Mouse (Mus musculus) limb, embryonic 10.5 days (tissue): ENCODE data around the gene Fam168a. TPM values are rescaled to one million over a fixed set of nuclear protein-coding genes. Genes with fewer than 3 reads are reported as not detected.
A peak's percentile ranks its signal among the peaks of the same experiment; 100 is the strongest.
"Not testable (repeated sequence)": the region's sequence is repeated elsewhere in the genome, so short reads cannot be mapped to it uniquely, and the experiment has no call there.

ENCODE experiments used
- DNase-seq: peaks from one replicate; pipeline ENCODE4 v3.0.0-alpha.2; 2017; ENCODE audit warnings: low spot score
- H3K27ac ChIP-seq: fragments of 300-500 bp; sonication (generic); 2 replicates; pipeline ENCODE4 v1.5.1; 2016; ENCODE audit warnings: mild to moderate bottlenecking
- H3K27me3 ChIP-seq: fragments of 300-500 bp; sonication (generic); 2 replicates; pipeline ENCODE4 v1.6.1; 2016; ENCODE audit warnings: low read depth, mild to moderate bottlenecking; ENCODE audit not compliant: poor library complexity, severe bottlenecking
- H3K36me3 ChIP-seq: fragments of 300-500 bp; sonication (generic); 2 replicates; pipeline ENCODE4 v1.6.1; 2016; ENCODE audit warnings: mild to moderate bottlenecking, moderate library complexity
- H3K4me1 ChIP-seq: fragments of 300-500 bp; sonication (generic); 2 replicates; pipeline ENCODE4 v1.6.1; 2016
- H3K4me3 ChIP-seq: fragments of 300-500 bp; sonication (generic); 2 replicates; pipeline ENCODE4 v1.5.1; 2016; ENCODE audit warnings: mild to moderate bottlenecking, moderate library complexity
- H3K9me3 ChIP-seq: fragments of 300-500 bp; sonication (generic); replicated peaks from 2 replicates; pipeline ENCODE4 v1.6.1; 2016; ENCODE audit warnings: mild to moderate bottlenecking
- WGBS: fragments of 180-500 bp; shearing (Covaris S2); methylation state at CpG from one replicate; pipeline ENCODE4 v1.1.7; 2016; 5-methylcytosine and 5-hydroxymethylcytosine counted together
- polyA plus RNA-seq: library from polyadenylated mRNA; unstranded; fragments of >200 nt; fragmentation: Nextera tagmentation; extraction: Ambion mirVana; gene quantifications from 2 replicates; pipeline ENCODE4 v1.2.1, GENCODE M21; 2016

Gene Fam168a
- polyA plus RNA-seq, 1 experiment from 2014 or later: 39.6 TPM

- H3K27me3 ChIP-seq: no peaks in the 10 kb centered on the region
- WGBS: 39% methylated on average over 12 of the region's 12 CpGs
- H3K4me3 ChIP-seq: no peak overlapping the region
- DNase-seq: no peak
- 0 out of 2 replicates have a peak, but pooled peaks cover 6% of the 10 kb centered on the region for H3K36me3 ChIP-seq
- no peaks in the 10 kb centered on the region for H3K9me3 ChIP-seq
- peaks cover 35% of the 10 kb centered on the region for H3K4me1 ChIP-seq
- H3K27ac ChIP-seq: peak overlapping the region; percentile 48; the same call in 1 of the 2 replicates
Observed at GRCm38 (mm10) chr7:100723453-100724294, 17.2 kb downstream of the Fam168a start.

GRCm38 (mm10) chr7:100727538-100728085, 21.2 kb downstream of the Fam168a start:
- Histone ChIP-seq H3K9me3 (no peaks in the 10 kb centered on the region), H3K36me3 (no peaks in the 10 kb centered on the region), H3K27ac (no peak overlapping the region), H3K27me3 (no peaks in the 10 kb centered on the region), H3K4me1 (peaks cover 26% of the 10 kb centered on the region), H3K4me3 (no peak overlapping the region)
- DNase-seq: no peak
- 96% methylated on average over 2 of the region's 2 CpGs for WGBS

- Histone ChIP-seq H3K36me3 (no peaks in the 10 kb centered on the region), H3K27ac (no peak overlapping the region), H3K9me3 (no peaks in the 10 kb centered on the region), H3K4me1 (peaks cover 31% of the 10 kb centered on the region), H3K4me3 (no peak overlapping the region), H3K27me3 (no peaks in the 10 kb centered on the region)
- DNase-seq: no peak
- 89% methylated on average over 2 of the region's 2 CpGs for WGBS
Observed at GRCm38 (mm10) chr7:100729778-100730177, 23.3 kb downstream of the Fam168a start.

GRCm38 (mm10) chr7:100732341-100733050, 26.1 kb downstream of the Fam168a start:
- no peaks in the 10 kb centered on the region for H3K9me3 ChIP-seq
- peaks cover 35% of the 10 kb centered on the region for H3K4me1 ChIP-seq
- DNase-seq: no peak
- H3K4me3 ChIP-seq: no peak overlapping the region
- H3K27ac ChIP-seq: no peak overlapping the region
- 60% methylated on average over 6 of the region's 6 CpGs for WGBS
- H3K27me3 ChIP-seq: no peaks in the 10 kb centered on the region
- H3K36me3 ChIP-seq: 0 out of 2 replicates have a peak, but pooled peaks cover 9% of the 10 kb centered on the region

- Histone ChIP-seq H3K9me3 (no peaks in the 10 kb centered on the region), H3K4me3 (no peak overlapping the region), H3K36me3 (0 out of 2 replicates have a peak, but pooled peaks cover 11% of the 10 kb centered on the region), H3K27ac (no peak overlapping the region), H3K4me1 (peaks cover 35% of the 10 kb centered on the region), H3K27me3 (no peaks in the 10 kb centered on the region)
- no peak for DNase-seq
- WGBS: 22% methylated on average over 7 of the region's 7 CpGs
Observed at GRCm38 (mm10) chr7:100733051-100733813, 26.8 kb downstream of the Fam168a start.

DNA sequence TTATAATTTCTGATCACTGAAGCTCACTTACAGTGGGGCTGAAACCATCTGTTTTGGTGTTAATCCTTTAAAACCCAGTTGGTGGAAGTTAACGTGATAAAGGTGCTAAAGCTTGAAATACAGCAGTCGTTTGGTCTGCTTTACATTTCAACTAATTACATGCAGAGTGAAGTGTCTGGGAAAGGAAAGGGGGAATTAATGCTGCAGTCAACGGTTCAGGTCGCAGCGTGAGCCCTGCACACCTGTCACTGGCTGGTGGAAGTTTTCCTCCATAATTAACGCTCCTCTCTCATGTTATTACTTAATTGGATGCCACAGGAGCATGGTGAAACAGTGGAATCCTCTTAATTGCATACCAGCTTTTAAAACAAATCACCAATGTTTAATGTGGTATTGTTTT, 27.8 kb downstream of the Fam168a start:
- Histone ChIP-seq H3K4me1 (peaks cover 35% of the 10 kb centered on the region), H3K4me3 (no peak overlapping the region), H3K27ac (no peak overlapping the region), H3K36me3 (0 out of 2 replicates have a peak, but pooled peaks cover 15% of the 10 kb centered on the region), H3K9me3 (no peaks in the 10 kb centered on the region), H3K27me3 (no peaks in the 10 kb centered on the region)
- DNase-seq: no peak
- WGBS: 11% methylated on average over 6 of the region's 6 CpGs

- WGBS: 79% methylated on average over 2 of the region's 2 CpGs
- H3K27ac ChIP-seq, H3K9me3 ChIP-seq, H3K4me3 ChIP-seq, H3K27me3 ChIP-seq, DNase-seq: not testable (repeated sequence)
- Histone ChIP-seq H3K4me1 (peaks cover 35% of the 10 kb centered on the region), H3K36me3 (0 out of 2 replicates have a peak, but pooled peaks cover 15% of the 10 kb centered on the region)
Observed at GRCm38 (mm10) chr7:100734905-100735304, 28.5 kb downstream of the Fam168a start.

GRCm38 (mm10) chr7:100736131-100736530, 29.7 kb downstream of the Fam168a start:
- H3K27ac ChIP-seq: no peak overlapping the region
- DNase-seq: no peak
- H3K4me1 ChIP-seq: peaks cover 30% of the 10 kb centered on the region
- H3K27me3 ChIP-seq: no peaks in the 10 kb centered on the region
- 91% methylated on average over 3 of the region's 3 CpGs for WGBS
- no peak overlapping the region for H3K4me3 ChIP-seq
- H3K9me3 ChIP-seq: no peaks in the 10 kb centered on the region
- H3K36me3 ChIP-seq: 0 out of 2 replicates have a peak, but pooled peaks cover 15% of the 10 kb centered on the region

DNA sequence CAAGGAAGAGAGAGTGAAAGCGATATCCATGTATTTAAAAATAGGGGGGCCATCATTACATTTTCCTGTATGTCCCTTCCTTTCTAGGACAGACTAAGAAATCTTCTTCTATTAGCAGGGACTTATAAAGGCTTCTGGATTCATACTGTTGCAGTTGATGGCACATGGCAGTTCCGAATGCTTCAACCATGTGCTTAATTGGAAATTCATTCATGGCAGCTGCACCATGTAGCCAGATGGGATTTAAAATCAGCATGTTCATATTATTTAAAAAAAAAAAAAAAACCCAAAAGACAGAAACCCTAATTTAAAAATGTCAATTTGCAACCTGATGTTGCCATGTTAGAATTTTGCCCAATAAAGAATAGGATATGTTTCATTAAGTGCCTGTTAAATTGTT, 37.9 kb downstream of the Fam168a start:
- no peak overlapping the region for H3K4me3 ChIP-seq
- H3K27ac ChIP-seq: no peak overlapping the region
- no peaks in the 10 kb centered on the region for H3K36me3 ChIP-seq
- no peaks in the 10 kb centered on the region for H3K27me3 ChIP-seq
- 88% methylated on average over 2 of the region's 2 CpGs for WGBS
- no peak for DNase-seq
- H3K9me3 ChIP-seq: no peaks in the 10 kb centered on the region
- H3K4me1 ChIP-seq: peaks cover 7% of the 10 kb centered on the region; the same call in 1 of the 2 replicates

DNA sequence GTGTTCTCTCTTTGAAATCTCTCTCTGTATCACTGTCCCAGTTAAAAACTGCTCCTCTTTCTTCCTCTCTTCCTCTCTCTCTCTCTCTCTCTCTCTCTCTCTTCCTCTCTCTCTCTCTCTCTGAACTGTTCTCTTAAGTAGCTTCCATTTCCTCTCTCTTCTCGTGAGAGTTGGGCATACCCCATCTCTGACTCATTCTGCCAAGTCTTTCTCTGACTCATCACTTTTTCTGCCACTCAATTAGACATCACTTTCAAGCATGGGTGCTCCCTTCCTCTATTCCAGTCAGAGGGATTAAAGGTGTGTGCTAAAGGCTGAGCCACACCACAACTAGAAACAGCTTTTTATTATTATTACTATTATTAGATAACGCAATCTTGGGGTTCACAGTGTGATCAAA, 43.7 kb downstream of the Fam168a start:
- H3K9me3 ChIP-seq: no peaks in the 10 kb centered on the region
- H3K4me3 ChIP-seq: no peak overlapping the region
- 85% methylated on average over 2 of the region's 2 CpGs for WGBS

GRCm38 (mm10) chr7:100758718-100759117, 52.3 kb downstream of the Fam168a start:
- WGBS: 91% methylated on average over 7 of the region's 7 CpGs
- no peaks in the 10 kb centered on the region for H3K4me1 ChIP-seq
- peaks cover 19% of the 10 kb centered on the region for H3K36me3 ChIP-seq
- no peaks in the 10 kb centered on the region for H3K9me3 ChIP-seq
- DNase-seq: no peak
- no peaks in the 10 kb centered on the region for H3K27me3 ChIP-seq
- no peak overlapping the region for H3K4me3 ChIP-seq
- H3K27ac ChIP-seq: no peak overlapping the region

More for the DNA sequence above, 43.7 kb downstream of the Fam168a start:
- Histone ChIP-seq H3K27me3 (no peaks in the 10 kb centered on the region), H3K36me3 (no peaks in the 10 kb centered on the region), H3K27ac (no peak overlapping the region), H3K4me1 (no peaks in the 10 kb centered on the region; the same call in 1 of the 2 replicates)
- no peak for DNase-seq

DNA sequence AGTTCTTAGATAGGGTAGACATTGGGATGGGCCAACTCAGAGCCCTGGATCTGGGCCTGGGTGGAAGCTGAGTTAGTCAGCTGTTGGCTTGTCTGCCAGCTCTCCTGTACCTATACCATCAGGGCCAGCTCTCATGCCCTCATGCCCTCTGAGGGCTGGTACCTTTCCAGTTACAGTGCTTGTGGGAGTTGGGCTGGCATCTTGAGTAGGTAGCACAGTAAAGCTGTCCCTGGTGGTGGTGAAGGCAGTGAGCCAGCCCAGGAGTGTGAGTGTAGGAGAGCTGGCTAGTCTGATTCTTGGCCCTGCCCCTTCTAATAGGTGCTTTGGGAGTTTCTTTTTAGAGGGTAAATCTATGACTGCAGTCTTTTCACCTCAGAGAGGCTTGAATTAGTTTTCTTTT, 56.3 kb downstream of the Fam168a start:
- Histone ChIP-seq H3K4me1 (peaks cover 9% of the 10 kb centered on the region; the same call in 1 of the 2 replicates), H3K4me3 (no peak overlapping the region), H3K27me3 (no peaks in the 10 kb centered on the region), H3K27ac (no peak overlapping the region), H3K9me3 (no peaks in the 10 kb centered on the region), H3K36me3 (peaks cover 13% of the 10 kb centered on the region)
- DNase-seq: no peak
